Mouse (Mus musculus): ENCODE measurements around the gene Zmat5.

DNA sequence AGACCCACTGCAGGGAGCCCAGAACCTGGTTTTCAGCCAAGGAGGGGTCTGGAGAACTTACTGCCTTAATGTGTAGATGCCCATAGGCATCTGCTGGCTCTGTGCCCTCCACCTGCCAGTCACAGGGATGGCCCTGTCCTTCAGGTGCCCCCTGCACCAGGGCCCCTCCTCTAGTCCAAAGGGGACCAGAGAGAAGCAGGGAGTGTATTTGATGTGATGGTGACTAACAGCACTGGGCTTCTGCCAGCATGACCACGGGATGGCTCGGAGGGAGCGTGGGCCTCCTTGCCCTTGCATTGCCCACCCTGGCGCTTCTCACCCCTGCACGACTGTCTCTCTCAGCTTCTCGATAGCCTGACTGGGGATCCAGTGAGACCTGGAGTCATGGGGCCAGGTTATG, 40.2 kb downstream of the Zmat5 start:
- no peak for TF ChIP-seq CTCF (IDR thresholded peaks at IDR 0.05; ENCODE audit: control insufficient read depth, insufficient read depth, insufficient read length)
- TF ChIP-seq MAX (IDR thresholded peaks at IDR 0.05) = no peak

Data from C2C12 (cell line).